Mouse (Mus musculus): Measurements from ENCODE around the gene Synrg.

DNA sequence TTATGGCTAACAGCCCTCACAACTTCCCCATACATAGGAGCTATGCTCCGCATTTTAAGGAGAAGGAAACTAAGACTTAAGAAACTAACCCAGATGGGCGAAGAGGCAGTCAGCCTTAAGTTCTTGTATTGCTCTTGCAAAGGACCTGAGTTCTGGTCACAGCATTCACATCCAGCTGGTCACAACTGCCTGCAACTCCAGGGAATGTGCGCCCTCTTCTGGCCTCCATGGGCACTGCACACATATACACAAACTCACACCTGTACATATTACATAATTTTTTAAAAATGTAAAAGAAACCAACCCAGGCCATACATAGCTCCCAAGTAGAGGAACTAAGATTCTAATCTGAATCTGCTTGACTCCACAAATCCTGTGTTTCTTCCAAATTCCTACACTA is 37.1 kb upstream of the Synrg start:
- TF ChIP-seq CTCF (IDR thresholded peaks at IDR 0.05; ENCODE audit: low read depth) = peak; percentile 72
- no peak for TF ChIP-seq EP300 (optimal IDR thresholded peaks at IDR 0.05)
